Mouse (Mus musculus) brain, embryonic 14.5 days (tissue): ENCODE measurements around the gene Ppp1r7.

Source experiments
- CTCF ChIP-seq: fragments of 200-500 bp; IDR thresholded peaks from 2 replicates; pipeline ENCODE4 v1.5.1; 2012; ENCODE audit warnings: inconsistent platforms, mild to moderate bottlenecking, moderate library complexity, borderline replicate concordance; ENCODE audit not compliant: insufficient read depth, insufficient read length; ENCODE audit errors: extremely low read depth
- POLR2A ChIP-seq: fragments of 200-500 bp; IDR thresholded peaks from 2 replicates; pipeline ENCODE4 v1.6.1; 2012; ENCODE audit warnings: mild to moderate bottlenecking, inconsistent platforms, borderline replicate concordance; ENCODE audit not compliant: poor library complexity, insufficient read depth, insufficient read length, severe bottlenecking; ENCODE audit errors: extremely low read depth

GRCm38 (mm10) chr1:93299791-93300190 lies 42.9 kb upstream of the Ppp1r7 start:
- TF ChIP-seq CTCF (no peak), POLR2A (no peak)
